Mouse (Mus musculus) MEL (cell line): ENCODE measurements around the gene Ccsap. TPM values are rescaled to one million over a fixed set of nuclear protein-coding genes. Genes with fewer than 3 reads are reported as not detected.
A peak's percentile ranks its signal among the peaks of the same experiment; 100 is the strongest.

Source experiments
- DNase-seq: peaks from one replicate; pipeline ENCODE4 v3.0.0; 2011; ENCODE audit warnings: low read depth, low spot score
- H3K27ac ChIP-seq: 2 replicates; pipeline ENCODE4 v1.5.1; 2012; ENCODE audit warnings: low read depth, mild to moderate bottlenecking, control low read depth, low read length, moderate library complexity; ENCODE audit not compliant: control insufficient read depth
- H3K27me3 ChIP-seq, 2 experiments: fragments of 150-350 bp in 1 of 2; sonication (generic) in 1 of 2; 2 replicates each; pipeline ENCODE4 v1.6.1; 2012; ENCODE audit warnings: low read length in 2 of 2, mild to moderate bottlenecking in 2 of 2, improper control_type of control experiment in 1 of 2, moderate library complexity in 1 of 2; ENCODE audit not compliant: insufficient read depth in 2 of 2, control insufficient read depth in 1 of 2
- H3K36me3 ChIP-seq, 2 experiments: 2 replicates each; pipeline ENCODE4 v1.6.1; 2012 to 2014; ENCODE audit warnings: low read length in 2 of 2, improper control_type of control experiment in 1 of 2, inconsistent platforms in 1 of 2, mild to moderate bottlenecking in 1 of 2; ENCODE audit not compliant: insufficient read depth in 2 of 2, control insufficient read depth in 1 of 2
- H3K4me1 ChIP-seq, 2 experiments: fragments of 150-350 bp in 1 of 2; sonication (generic) in 1 of 2; 2 replicates each; pipeline ENCODE4 v1.6.1; 2012; ENCODE audit warnings: low read length in 2 of 2, improper control_type of control experiment in 1 of 2, mild to moderate bottlenecking in 1 of 2; ENCODE audit not compliant: insufficient read depth in 2 of 2, control insufficient read depth in 1 of 2
- H3K4me3 ChIP-seq, 2 experiments: fragments of 150-350 bp in 1 of 2; sonication (generic) in 1 of 2; 2 replicates each; pipeline ENCODE4 v1.5.1; 2012; ENCODE audit warnings: low read depth in 2 of 2, low read length in 2 of 2, mild to moderate bottlenecking in 2 of 2, moderate library complexity in 2 of 2, control low read depth in 1 of 2, improper control_type of control experiment in 1 of 2; ENCODE audit not compliant: control insufficient read depth in 1 of 2, insufficient read depth in 1 of 2
- H3K79me2 ChIP-seq: 2 replicates; pipeline ENCODE4 v1.6.1; 2012; ENCODE audit warnings: mild to moderate bottlenecking, low read length, moderate library complexity; ENCODE audit not compliant: control insufficient read depth, poor library complexity, insufficient read depth
- H3K9ac ChIP-seq: 2 replicates; pipeline ENCODE4 v1.6.1; 2012; ENCODE audit warnings: low read depth, mild to moderate bottlenecking, control low read depth, low read length, moderate library complexity; ENCODE audit not compliant: control insufficient read depth, poor library complexity, severe bottlenecking
- H3K9me3 ChIP-seq: fragments of 150-350 bp; sonication (generic); replicated peaks from 2 replicates; pipeline ENCODE4 v1.6.1; 2012; ENCODE audit warnings: mild to moderate bottlenecking, low read length, improper control_type of control experiment, moderate library complexity; ENCODE audit not compliant: insufficient read depth
- CHD1 ChIP-seq: IDR thresholded peaks from 2 replicates; pipeline ENCODE4 v1.6.1; 2012; ENCODE audit warnings: low read depth, mild to moderate bottlenecking, inconsistent platforms, low read length, improper control_type of control experiment
- CHD2 ChIP-seq: IDR thresholded peaks from 2 replicates; pipeline ENCODE4 v1.6.1; 2011; ENCODE audit warnings: low read length, improper control_type of control experiment
- E2F4 ChIP-seq: IDR thresholded peaks from 2 replicates; pipeline ENCODE4 v1.6.1; 2011; ENCODE audit warnings: low read depth, low read length, improper control_type of control experiment, borderline replicate concordance
- ELF1 ChIP-seq: IDR thresholded peaks from 2 replicates; pipeline ENCODE4 v1.6.1; 2014; ENCODE audit warnings: low read depth, mild to moderate bottlenecking, inconsistent platforms, low read length, improper control_type of control experiment, moderate library complexity
- EP300 ChIP-seq, 2 experiments: IDR thresholded peaks; 2 replicates each; pipeline ENCODE4 v1.6.1; 2011; ENCODE audit warnings: improper control_type of control experiment in 2 of 2, low read length in 2 of 2, low read depth in 1 of 2, mild to moderate bottlenecking in 1 of 2
- ETS1 ChIP-seq: IDR thresholded peaks from 2 replicates; pipeline ENCODE4 v1.6.1; 2012; ENCODE audit warnings: low read depth, mild to moderate bottlenecking, inconsistent platforms, low read length, improper control_type of control experiment, moderate library complexity
- GABPA ChIP-seq: IDR thresholded peaks from 2 replicates; pipeline ENCODE4 v1.6.1; 2012; ENCODE audit warnings: low read depth, mild to moderate bottlenecking, inconsistent platforms, low read length, improper control_type of control experiment, moderate library complexity
- JUND ChIP-seq: IDR thresholded peaks from 2 replicates; pipeline ENCODE4 v1.6.1; 2011; ENCODE audit warnings: low read depth, mild to moderate bottlenecking, improper control_type of control experiment, low read length
- KAT2A ChIP-seq: conservative IDR thresholded peaks from 2 replicates; pipeline ENCODE4 v1.6.1; 2012; ENCODE audit warnings: low read depth, low read length, improper control_type of control experiment, inconsistent platforms
- MAFK ChIP-seq: IDR thresholded peaks from 2 replicates; pipeline ENCODE4 v1.6.1; 2011; ENCODE audit warnings: low read depth, mild to moderate bottlenecking, low read length, improper control_type of control experiment, borderline replicate concordance
- MAX ChIP-seq: IDR thresholded peaks from 2 replicates; pipeline ENCODE4 v1.6.1; 2011; ENCODE audit warnings: low read length, improper control_type of control experiment
- MAZ ChIP-seq: IDR thresholded peaks from 2 replicates; pipeline ENCODE4 v1.6.1; 2012; ENCODE audit warnings: low read depth, mild to moderate bottlenecking, inconsistent platforms, low read length, improper control_type of control experiment
- MXI1 ChIP-seq: IDR thresholded peaks from 2 replicates; pipeline ENCODE4 v1.6.1; 2011; ENCODE audit warnings: mild to moderate bottlenecking, low read depth, low read length, improper control_type of control experiment
- MYB ChIP-seq: IDR thresholded peaks from 2 replicates; pipeline ENCODE4 v1.6.1; 2011; ENCODE audit warnings: mild to moderate bottlenecking, low read depth, low read length, improper control_type of control experiment
- MYC ChIP-seq: IDR thresholded peaks from 2 replicates; pipeline ENCODE4 v1.6.1; 2011; ENCODE audit warnings: low read depth, mild to moderate bottlenecking, low read length, improper control_type of control experiment, moderate library complexity
- NELFE ChIP-seq: IDR thresholded peaks from 2 replicates; pipeline ENCODE4 v1.6.1; 2011; ENCODE audit warnings: low read depth, low read length, improper control_type of control experiment
- NRF1 ChIP-seq: IDR thresholded peaks from 2 replicates; pipeline ENCODE4 v1.6.1; 2014; ENCODE audit warnings: low read depth, mild to moderate bottlenecking, inconsistent platforms, low read length, improper control_type of control experiment, moderate library complexity; ENCODE audit not compliant: poor library complexity, insufficient read depth, severe bottlenecking
- POLR2AphosphoS2 ChIP-seq: IDR thresholded peaks from 2 replicates; pipeline ENCODE4 v1.6.1; 2011; ENCODE audit warnings: low read length, improper control_type of control experiment
- POLR2AphosphoS5 ChIP-seq: IDR thresholded peaks from 2 replicates; pipeline ENCODE4 v1.6.1; 2012; ENCODE audit warnings: low read depth, borderline replicate concordance, mild to moderate bottlenecking, inconsistent platforms, low read length, moderate library complexity, mixed read lengths
- RAD21 ChIP-seq: IDR thresholded peaks from 2 replicates; pipeline ENCODE4 v1.6.1; 2011; ENCODE audit warnings: mild to moderate bottlenecking, low read depth, low read length, improper control_type of control experiment
- RCOR1 ChIP-seq: IDR thresholded peaks from 2 replicates; pipeline ENCODE4 v1.6.1; 2012; ENCODE audit warnings: low read depth, mild to moderate bottlenecking, inconsistent platforms, low read length, improper control_type of control experiment
- SIN3A ChIP-seq: IDR thresholded peaks from 2 replicates; pipeline ENCODE4 v1.6.1; 2012; ENCODE audit warnings: low read length, improper control_type of control experiment, inconsistent platforms
- SMC3 ChIP-seq: IDR thresholded peaks from 2 replicates; pipeline ENCODE4 v1.6.1; 2011; ENCODE audit warnings: low read depth, low read length, improper control_type of control experiment
- TAL1 ChIP-seq: IDR thresholded peaks from 2 replicates; pipeline ENCODE4 v1.6.1; 2012; ENCODE audit warnings: mild to moderate bottlenecking, inconsistent platforms, low read length, moderate library complexity, mixed read lengths
- TBP ChIP-seq: IDR thresholded peaks from 2 replicates; pipeline ENCODE4 v1.8.0; 2011; ENCODE audit warnings: low read depth, low read length, improper control_type of control experiment
- TCF12 ChIP-seq: IDR thresholded peaks from 2 replicates; pipeline ENCODE4 v1.6.1; 2014; ENCODE audit warnings: low read depth, mild to moderate bottlenecking, inconsistent platforms, low read length, improper control_type of control experiment, moderate library complexity
- UBTF ChIP-seq: IDR thresholded peaks from 2 replicates; pipeline ENCODE4 v1.6.1; 2012; ENCODE audit warnings: low read depth, mild to moderate bottlenecking, inconsistent platforms, low read length, improper control_type of control experiment, moderate library complexity, borderline replicate concordance; ENCODE audit not compliant: insufficient read depth
- ZC3H11A ChIP-seq: IDR thresholded peaks from 2 replicates; pipeline ENCODE4 v1.6.1; 2012; ENCODE audit warnings: low read depth, mild to moderate bottlenecking, inconsistent platforms, low read length, improper control_type of control experiment
- ZMIZ1 ChIP-seq: IDR thresholded peaks from 2 replicates; pipeline ENCODE4 v1.6.1; 2012; ENCODE audit warnings: low read depth, mild to moderate bottlenecking, inconsistent platforms, low read length, improper control_type of control experiment, moderate library complexity
- ZNF384 ChIP-seq: IDR thresholded peaks from 2 replicates; pipeline ENCODE4 v1.6.1; 2012; ENCODE audit warnings: low read depth, mild to moderate bottlenecking, inconsistent platforms, low read length, improper control_type of control experiment
- polyA plus RNA-seq, 2 experiments: library from polyadenylated mRNA; stranded (reverse) in 1 of 2; unstranded in 1 of 2; fragments of >175 nt in 1 of 2; fragments of >200 nt in 1 of 2; gene quantifications; 2 replicates each; pipeline versions ENCODE4 v1.2.1 to v1.2.4; 2012; ENCODE audit warnings: low replicate concordance in 2 of 2, low read depth in 1 of 2; ENCODE audit not compliant: insufficient read length in 2 of 2, insufficient read depth in 1 of 2, missing spikeins in 1 of 2
- total RNA-seq: library from RNA; depleted of rRNA; stranded (reverse); fragments of 300-350 nt; gene quantifications from 2 replicates; pipeline ENCODE4 v1.2.3, GENCODE M21; 2012

Gene Ccsap
- total and polyA plus RNA-seq, 3 experiments: 6.7 to 12.1 TPM; not detected in 1

DNA sequence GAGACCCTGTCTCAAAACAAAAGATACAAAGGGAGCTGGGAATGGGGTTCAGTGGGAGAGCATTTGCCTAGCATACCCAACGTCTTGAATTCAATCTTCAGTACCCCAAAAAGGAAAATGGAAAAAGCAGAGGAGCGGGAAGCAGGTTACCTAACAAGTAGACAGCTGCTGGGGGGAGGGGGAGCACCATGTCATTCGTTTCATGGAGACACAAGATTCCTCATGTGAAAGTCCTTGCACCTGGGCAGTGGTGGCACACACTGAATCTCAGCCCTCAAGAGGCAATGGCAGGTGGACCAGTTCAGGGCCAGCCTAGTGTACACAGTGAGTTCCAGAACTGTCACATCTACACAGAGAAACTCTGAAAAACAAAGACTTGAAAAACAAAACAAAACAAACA, 2.6 kb downstream of the Ccsap start:
- H3K79me2 ChIP-seq: peaks cover 54% of the 10 kb centered on the region
- peaks cover 0 to 37% of the 10 kb centered on the region in 2 experiments; a peak in 2 of 4 replicates for H3K36me3 ChIP-seq
- peaks cover 10 to 32% of the 10 kb centered on the region in 2 experiments for H3K4me1 ChIP-seq
- no peaks in the 10 kb centered on the region for H3K27me3 ChIP-seq
- DNase-seq: no peak
- no peak overlapping the region; the same call in 1 of the 2 replicates for H3K9ac ChIP-seq
- TF ChIP-seq ZMIZ1: no peak
- no peak for TF ChIP-seq POLR2AphosphoS5
- TF ChIP-seq E2F4: no peak
- TF ChIP-seq CHD1: no peak
- no peak for TF ChIP-seq EP300 (IDR thresholded peaks at IDR 0.05; ENCODE audit: low read depth in 1 of 2, low read length in 2 of 2)
- no peak for TF ChIP-seq ZC3H11A
- TF ChIP-seq MYC: no peak
- no peak for TF ChIP-seq NELFE
- TF ChIP-seq MAFK: no peak
- no peak for TF ChIP-seq GABPA
- no peak for TF ChIP-seq POLR2AphosphoS2
- no peak for TF ChIP-seq MAZ
- TF ChIP-seq TBP: no peak
- no peak for TF ChIP-seq CHD2
- no peak for TF ChIP-seq RAD21
- TF ChIP-seq TAL1: no peak
- TF ChIP-seq NRF1: no peak
- TF ChIP-seq MAX: no peak
- H3K4me3 ChIP-seq: peak overlapping the region in 1 of 2 experiments; percentile 94; a peak in 2 of 4 replicates
- no peak overlapping the region for H3K27ac ChIP-seq
- no peaks in the 10 kb centered on the region for H3K9me3 ChIP-seq

DNA sequence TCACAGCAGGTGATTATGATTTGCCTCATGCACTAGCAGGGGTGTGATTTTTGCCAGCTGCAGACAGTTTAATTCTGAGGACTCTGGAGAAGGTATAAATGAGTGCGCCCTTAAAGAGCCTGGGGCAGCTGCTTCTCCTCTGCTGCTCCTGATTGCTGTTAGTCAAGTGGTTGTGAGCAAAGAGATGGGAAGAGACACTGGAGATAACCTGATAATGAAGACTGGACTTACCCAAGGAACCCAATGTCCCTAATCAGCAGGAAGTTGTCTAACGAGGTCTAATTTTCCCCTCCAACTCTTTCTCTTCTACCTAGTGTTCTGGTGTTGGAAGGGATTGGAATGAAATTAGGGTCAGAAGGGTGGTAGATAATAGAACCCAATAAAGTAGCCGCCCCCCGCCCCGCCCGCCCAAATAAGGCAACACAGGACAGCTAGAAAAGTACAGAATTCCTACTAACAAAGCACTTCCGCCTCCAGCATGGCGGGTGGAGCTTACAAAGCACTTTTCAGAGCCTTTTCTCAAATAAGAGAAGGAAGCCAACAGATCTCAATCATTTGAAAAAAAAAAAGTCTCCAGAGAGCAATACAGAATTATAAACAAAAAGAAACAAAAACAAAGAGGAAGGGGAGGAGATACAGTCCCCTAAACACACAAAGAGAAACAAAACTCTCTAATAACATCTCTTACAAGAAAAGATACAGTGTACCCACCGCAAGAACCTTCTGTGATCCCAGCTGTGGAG, 5.1 kb downstream of the Ccsap start:
- H3K27me3 ChIP-seq: no peaks in the 10 kb centered on the region
- no peaks in the 10 kb centered on the region for H3K9me3 ChIP-seq
- H3K79me2 ChIP-seq: peaks cover 71% of the 10 kb centered on the region
- H3K36me3 ChIP-seq: peaks cover 0 to 37% of the 10 kb centered on the region in 2 experiments; a peak in 2 of 4 replicates
- H3K27ac ChIP-seq: peak overlapping the region; percentile 85
- DNase-seq: peak; percentile 70
- H3K9ac ChIP-seq: peak overlapping the region; percentile 50
- peaks cover 10 to 32% of the 10 kb centered on the region in 2 experiments for H3K4me1 ChIP-seq
- H3K4me3 ChIP-seq: peak overlapping the region; percentile 45 to 55
- TF ChIP-seq ETS1 (no peak; the same call in 1 of the 2 replicates), ZC3H11A (no peak), MAX (no peak), ELF1 (peak; percentile 67; the same call in 1 of the 2 replicates), UBTF (no peak), POLR2AphosphoS5 (no peak), MXI1 (peak; percentile 30; the same call in 1 of the 2 replicates), TBP (0 out of 2 replicates have a peak, but pooled peaks have one; percentile 4), SMC3 (no peak), TAL1 (no peak), TCF12 (peak; percentile 26; the same call in 1 of the 2 replicates), MYB (0 out of 2 replicates have a peak, but pooled peaks have one; percentile 15), KAT2A (no peak), ZNF384 (peak; percentile 92), RCOR1 (peak; percentile 44; the same call in 1 of the 2 replicates), EP300 (IDR thresholded peaks at IDR 0.05; ENCODE audit: low read depth in 1 of 2, low read length in 2 of 2) (peak; percentile 31 to 42), JUND (no peak), SIN3A (peak; percentile 52; the same call in 1 of the 2 replicates)
